Mouse (Mus musculus) embryonic fibroblast, embryonic 13.5 days (primary cell): ENCODE results near the gene Cables2.

Experiments used
- CTCF ChIP-seq: IDR thresholded peaks from 2 replicates; pipeline ENCODE4 v1.5.1; 2011; ENCODE audit warnings: mild to moderate bottlenecking, control low read depth, low read length, moderate library complexity, borderline replicate concordance; ENCODE audit not compliant: insufficient read depth
- POLR2A ChIP-seq: IDR thresholded peaks from 2 replicates; pipeline ENCODE4 v1.6.1; 2011; ENCODE audit warnings: low read depth, mild to moderate bottlenecking, control low read depth, low read length, moderate library complexity

DNA sequence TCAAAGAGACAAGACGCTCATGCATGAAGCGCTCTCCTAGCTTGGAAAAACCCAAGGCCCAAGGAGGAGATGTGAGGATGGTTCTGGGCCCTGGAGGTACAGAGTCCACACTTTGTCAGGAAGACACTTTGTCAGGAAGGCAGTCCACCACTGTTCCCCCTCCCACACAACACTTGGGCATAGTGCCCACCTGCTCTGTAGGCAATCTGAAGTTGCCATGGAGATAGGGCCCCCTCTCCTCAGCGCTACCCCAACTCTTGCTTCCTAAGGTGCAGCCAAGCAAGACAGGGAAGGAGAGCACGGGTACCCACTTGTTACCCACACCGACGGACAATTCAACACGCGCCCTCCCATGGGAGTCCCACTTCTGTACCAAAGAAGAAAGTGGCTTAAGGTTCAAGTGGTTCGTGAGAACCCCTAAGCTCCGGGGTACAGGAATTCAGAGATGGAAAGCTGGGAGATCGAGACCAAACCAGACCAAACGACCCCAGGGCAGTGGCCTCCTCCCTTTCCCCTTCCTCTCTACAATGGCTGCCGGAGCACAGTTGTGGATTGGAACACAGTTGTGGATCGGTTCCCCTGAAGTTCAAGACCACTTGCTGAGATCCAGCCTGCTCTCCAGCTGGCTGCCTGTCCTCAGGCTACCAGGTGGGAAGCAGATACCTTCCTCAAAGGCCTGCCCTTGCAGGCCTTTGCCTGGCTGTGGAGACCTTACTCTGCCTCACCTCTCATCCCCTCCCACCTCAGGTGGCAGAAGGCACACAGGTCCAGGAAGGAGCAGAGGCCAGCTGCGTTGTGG, 54.0 kb downstream of the Cables2 start:
- TF ChIP-seq POLR2A (no peak), CTCF (no peak)
